Mouse (Mus musculus): ENCODE measurements around the gene Zfand4. TPM values are rescaled to one million over a fixed set of nuclear protein-coding genes. Genes with fewer than 3 reads are reported as not detected.

Gene Zfand4
- 1.4 TPM for polyA plus RNA-seq (2014; fragmentation: Illumina TruSeq; extraction: RNeasy Lipid Tissue Mini Kit (QIAGEN cat#74804); ENCODE audit: insufficient read depth, low read depth, low replicate concordance)

DNA sequence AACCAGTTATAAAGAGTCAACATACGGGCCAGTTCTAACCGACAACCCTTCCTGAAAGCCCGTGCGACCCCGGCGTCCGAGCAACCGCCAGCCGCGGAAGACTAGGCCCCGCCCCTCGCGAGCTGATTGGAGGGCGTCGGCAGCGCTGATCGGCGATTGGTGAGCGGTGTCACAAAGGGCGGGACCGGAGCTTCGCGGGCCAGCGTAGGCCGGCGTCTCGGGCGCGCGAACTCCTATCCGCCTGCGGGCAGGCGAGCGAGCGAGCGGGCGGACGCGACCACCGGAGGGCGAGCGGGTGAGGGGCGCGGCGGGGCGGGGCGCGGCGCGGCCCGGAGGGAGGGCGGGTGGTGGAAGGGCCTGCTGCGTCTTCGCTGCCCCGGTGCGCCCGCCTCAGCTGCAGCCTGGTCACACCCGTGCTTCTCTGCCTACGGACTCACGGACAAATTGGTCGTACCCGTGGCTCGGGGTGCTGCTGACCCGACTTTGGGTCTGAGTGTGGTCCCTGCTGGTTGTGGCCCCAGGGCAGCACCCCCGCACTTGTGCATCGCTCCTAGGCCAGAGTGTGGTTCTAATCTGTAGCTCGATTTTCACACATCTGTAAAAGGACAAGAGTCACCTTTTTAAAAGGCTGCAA, at the start of gene Zfand4:
Gene Zfand4, plus strand, starts transcription at position 205 of the 634 bp plus-strand sequence.

DNA sequence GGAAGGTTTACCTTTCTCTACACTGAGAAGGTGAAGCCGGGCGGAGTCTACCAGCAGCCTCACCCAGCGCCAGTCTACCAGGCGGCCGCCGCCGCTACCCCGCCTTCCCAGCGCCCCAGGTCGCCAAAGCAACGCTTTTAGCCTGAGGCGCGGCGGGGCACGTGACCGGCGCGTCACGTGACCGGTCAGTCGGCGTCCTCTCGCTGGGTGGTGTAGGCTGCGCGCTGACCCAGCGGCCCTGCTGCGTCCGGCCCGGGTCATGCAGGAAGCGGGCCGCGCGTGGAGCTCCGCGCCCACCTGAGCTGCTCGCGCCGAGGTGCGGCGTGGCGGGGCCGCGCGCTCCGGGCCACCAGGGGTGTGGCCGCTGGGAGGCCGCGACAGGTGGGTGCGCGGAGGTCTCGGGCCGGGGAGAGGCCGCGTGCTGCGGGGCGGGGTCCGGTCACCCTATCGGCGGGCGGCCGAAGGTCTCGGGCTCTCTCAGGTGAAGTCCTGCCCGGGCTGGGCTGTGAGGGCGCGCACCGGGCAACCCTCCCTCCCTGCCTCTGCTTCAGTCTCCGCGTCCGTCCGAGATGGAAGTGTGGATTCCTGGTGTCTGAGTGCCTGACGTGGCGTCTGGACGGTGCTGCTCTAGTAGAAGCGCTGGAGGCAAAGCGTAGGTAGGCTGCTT, 73.9 kb downstream of the Zfand4 start, which contains the start of gene March8:
Gene March8, plus strand, starts transcription at position 190 of the 667 bp plus-strand sequence.

Other genes starting within 250 kb of the Zfand4 start
- gene Tmcc1, start 70.7 kb upstream of the Zfand4 start, polyA plus RNA-seq (2014; fragmentation: Illumina TruSeq; extraction: RNeasy Lipid Tissue Mini Kit (QIAGEN cat#74804); ENCODE audit: insufficient read depth, low read depth, low replicate concordance): 8.5 TPM
- gene Washc2, start 56.2 kb upstream of the Zfand4 start, polyA plus RNA-seq (2014; fragmentation: Illumina TruSeq; extraction: RNeasy Lipid Tissue Mini Kit (QIAGEN cat#74804); ENCODE audit: insufficient read depth, low read depth, low replicate concordance): 21.5 TPM
- gene March8, start 73.8 kb downstream of the Zfand4 start, polyA plus RNA-seq (2014; fragmentation: Illumina TruSeq; extraction: RNeasy Lipid Tissue Mini Kit (QIAGEN cat#74804); ENCODE audit: insufficient read depth, low read depth, low replicate concordance): 27.2 TPM
- gene Alox5, start 197.0 kb downstream of the Zfand4 start, polyA plus RNA-seq (2014; fragmentation: Illumina TruSeq; extraction: RNeasy Lipid Tissue Mini Kit (QIAGEN cat#74804); ENCODE audit: insufficient read depth, low read depth, low replicate concordance): 9.8 TPM
- gene Olfr211, start 224.9 kb downstream of the Zfand4 start, polyA plus RNA-seq (2014; fragmentation: Illumina TruSeq; extraction: RNeasy Lipid Tissue Mini Kit (QIAGEN cat#74804); ENCODE audit: insufficient read depth, low read depth, low replicate concordance): not detected
- not detected for gene Olfr212, start 242.3 kb downstream of the Zfand4 start, polyA plus RNA-seq (2014; fragmentation: Illumina TruSeq; extraction: RNeasy Lipid Tissue Mini Kit (QIAGEN cat#74804); ENCODE audit: insufficient read depth, low read depth, low replicate concordance)

All from lung, adult 10 weeks (tissue).